Mouse (Mus musculus): ENCODE data around the gene Grhpr. TPM values are rescaled to one million over a fixed set of nuclear protein-coding genes. Genes with fewer than 3 reads are reported as not detected.
"Not testable (repeated sequence)": the region's sequence is repeated elsewhere in the genome, so short reads cannot be mapped to it uniquely, and the experiment has no call there.

Grhpr gene
- polyA plus RNA-seq (2016; fragmentation: Nextera tagmentation; extraction: Ambion mirVana): 52.9 and 68.7 TPM in 2 replicates

DNA sequence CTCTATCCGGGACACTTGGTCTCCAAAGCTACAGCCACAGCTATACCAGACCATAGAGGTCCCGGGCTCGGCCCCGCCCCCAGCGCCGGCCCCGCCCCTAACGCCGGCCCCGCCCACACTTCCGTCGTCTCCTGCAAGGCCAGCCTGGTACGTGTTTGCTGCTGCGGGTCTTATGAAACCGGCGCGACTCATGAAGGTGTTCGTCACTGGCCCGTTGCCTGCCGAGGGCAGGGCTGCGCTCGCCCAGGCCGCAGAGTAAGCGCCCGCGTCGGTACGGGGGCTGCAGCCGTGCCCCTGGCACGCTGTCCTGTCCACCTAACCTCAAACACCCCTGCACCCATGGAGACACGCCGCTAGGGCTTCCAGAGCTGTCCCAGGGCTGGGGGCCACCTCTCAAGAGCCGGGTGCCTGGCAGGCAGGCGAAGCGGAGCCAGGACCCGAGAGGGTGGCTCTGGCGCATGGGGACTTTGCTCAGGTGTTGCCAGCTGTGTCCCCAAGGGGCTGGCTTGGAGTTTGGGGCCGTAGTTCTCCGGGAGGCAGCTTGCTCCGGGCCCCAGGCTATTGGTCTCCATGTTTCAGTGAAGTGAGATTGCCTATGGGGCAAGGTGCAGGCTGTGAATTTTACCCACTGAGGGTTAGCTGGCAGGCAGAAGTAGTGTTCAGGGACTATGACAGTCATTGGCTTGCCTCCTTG, at the start of gene Grhpr:
TSS of gene Grhpr (plus strand) at position 116 of the 694 bp plus-strand sequence.
- WGBS: 2% methylated on average over 40 of the region's 40 CpGs

GRCm38 (mm10) chr4:44931732-44932131, 49.5 kb upstream of the Grhpr start:
- H3K9me3 ChIP-seq (replicated peaks): no peaks in the 10 kb centered on the region
- H3K4me1 ChIP-seq: no peaks in the 10 kb centered on the region
- 93% methylated on average over 6 of the region's 6 CpGs for WGBS
- peaks cover 54% of the 10 kb centered on the region for H3K36me3 ChIP-seq
- H3K27ac ChIP-seq (replicated peaks): no peak overlapping the region
- no peaks in the 10 kb centered on the region for H3K27me3 ChIP-seq (ENCODE audit: low read depth, poor library complexity, severe bottlenecking)
- H3K4me3 ChIP-seq: no peak overlapping the region
- no peak for DNase-seq (ENCODE audit: low spot score)

More for the DNA sequence above, at the start of gene Grhpr:
- Histone ChIP-seq H3K4me3 (peak within 1 kb of the TSS; percentile 81), H3K27me3 (ENCODE audit: low read depth, poor library complexity, severe bottlenecking) (no peaks in the 10 kb centered on the region), H3K4me1 (peaks cover 31% of the 10 kb centered on the region), H3K9me3 (replicated peaks) (no peaks in the 10 kb centered on the region), H3K36me3 (peaks cover 28% of the 10 kb centered on the region), H3K27ac (replicated peaks) (peak within 1 kb of the TSS; percentile 94)
- DNase-seq (ENCODE audit: low spot score): peak; percentile 90

DNA sequence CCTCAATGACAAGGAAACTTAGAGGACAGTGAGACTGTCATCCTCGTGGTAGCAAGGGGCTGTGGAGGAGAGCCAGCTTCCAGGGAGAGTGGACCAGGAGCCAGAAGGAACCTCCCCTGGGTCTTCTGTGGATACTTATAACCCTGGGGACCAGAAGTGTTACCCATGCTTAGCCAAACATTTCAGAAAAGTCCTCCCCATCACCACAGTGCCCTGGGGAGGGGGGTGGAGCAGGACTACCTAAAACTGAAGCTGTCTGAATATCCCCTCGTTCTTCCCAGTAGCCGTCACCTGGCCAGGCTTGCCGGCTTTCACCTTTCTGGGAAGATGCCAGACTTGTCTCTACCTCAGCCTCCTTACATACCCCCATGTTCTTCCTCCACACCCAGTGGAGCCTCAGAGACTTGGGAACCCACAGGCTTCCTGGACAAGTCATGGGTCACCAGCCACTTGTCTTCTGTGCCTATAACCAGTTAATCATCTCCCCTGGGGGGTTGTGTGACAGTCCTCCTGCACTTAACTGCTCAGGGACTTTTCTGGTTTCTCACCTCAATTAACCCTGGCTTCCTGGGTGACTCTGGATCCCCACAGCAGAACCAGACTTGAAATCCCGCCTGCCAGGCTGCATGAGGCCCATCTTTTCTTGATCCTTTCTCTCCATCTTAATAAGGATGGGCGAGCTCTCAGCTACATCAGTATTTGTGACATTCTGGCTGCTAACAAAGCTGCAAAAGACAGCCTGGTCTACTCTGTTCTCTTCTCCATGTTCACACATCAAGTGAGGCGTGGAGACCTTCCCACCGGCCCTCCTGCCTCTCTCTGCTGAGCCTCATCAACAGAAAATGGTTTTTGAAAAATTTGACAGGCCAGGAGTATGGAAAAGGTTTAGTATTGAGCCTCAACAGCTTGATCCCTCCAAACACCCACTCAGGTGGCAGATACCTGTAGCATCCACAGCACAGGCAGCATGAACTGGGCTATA, 42.5 kb upstream of the Grhpr start:
- Histone ChIP-seq H3K27me3 (ENCODE audit: low read depth, poor library complexity, severe bottlenecking) (no peaks in the 10 kb centered on the region), H3K4me3 (no peak overlapping the region), H3K36me3 (peaks cover 4% of the 10 kb centered on the region), H3K4me1 (no peaks in the 10 kb centered on the region), H3K27ac (replicated peaks) (no peak overlapping the region), H3K9me3 (replicated peaks) (no peaks in the 10 kb centered on the region)
- DNase-seq (ENCODE audit: low spot score): no peak
- 81% methylated on average over 8 of the region's 8 CpGs for WGBS

- H3K36me3 ChIP-seq: no peaks in the 10 kb centered on the region
- no peak for DNase-seq (ENCODE audit: low spot score)
- H3K27me3 ChIP-seq (ENCODE audit: low read depth, poor library complexity, severe bottlenecking): no peaks in the 10 kb centered on the region
- 0 out of 2 replicates have a peak, but pooled peaks cover 2% of the 10 kb centered on the region for H3K4me1 ChIP-seq
- H3K4me3 ChIP-seq: no peak overlapping the region
- no peak overlapping the region for H3K27ac ChIP-seq (replicated peaks)
- H3K9me3 ChIP-seq (replicated peaks): no peaks in the 10 kb centered on the region
- WGBS: 89% methylated on average over 14 of the region's 14 CpGs
Measured at GRCm38 (mm10) chr4:44939576-44940249, 41.5 kb upstream of the Grhpr start.

DNA sequence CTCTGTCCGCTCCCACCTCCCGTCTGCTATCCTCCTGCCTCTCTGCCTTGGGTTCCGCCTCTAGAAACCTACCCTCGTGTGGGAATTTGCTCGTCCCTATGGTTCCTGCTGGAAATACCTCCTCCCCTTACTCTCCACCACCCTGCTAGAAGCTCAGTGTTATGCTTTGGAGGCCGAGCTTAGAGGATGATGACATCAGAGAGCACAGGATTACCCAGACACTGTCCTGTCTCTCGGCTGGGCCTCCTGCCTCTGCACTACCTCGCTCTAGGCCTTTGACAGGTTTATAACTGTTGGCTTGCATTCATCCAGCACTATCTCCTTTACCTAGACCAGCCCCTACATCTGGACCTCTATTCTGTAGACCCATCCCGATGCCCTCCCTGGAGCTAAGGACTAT, 40.9 kb upstream of the Grhpr start:
- no peak for DNase-seq (ENCODE audit: low spot score)
- Histone ChIP-seq H3K9me3 (replicated peaks) (no peaks in the 10 kb centered on the region), H3K27ac (replicated peaks) (no peak overlapping the region), H3K4me3 (no peak overlapping the region), H3K4me1 (0 out of 2 replicates have a peak, but pooled peaks cover 2% of the 10 kb centered on the region), H3K27me3 (ENCODE audit: low read depth, poor library complexity, severe bottlenecking) (no peaks in the 10 kb centered on the region), H3K36me3 (no peaks in the 10 kb centered on the region)
- 84% methylated on average over 9 of the region's 9 CpGs for WGBS

GRCm38 (mm10) chr4:44942237-44942636, 39.0 kb upstream of the Grhpr start:
- no peak for DNase-seq (ENCODE audit: low spot score)
- Histone ChIP-seq H3K4me1 (0 out of 2 replicates have a peak, but pooled peaks cover 2% of the 10 kb centered on the region), H3K27me3 (ENCODE audit: low read depth, poor library complexity, severe bottlenecking) (no peaks in the 10 kb centered on the region), H3K36me3 (no peaks in the 10 kb centered on the region), H3K27ac (replicated peaks) (no peak overlapping the region), H3K9me3 (replicated peaks) (no peaks in the 10 kb centered on the region), H3K4me3 (no peak overlapping the region)
- WGBS: 78% methylated on average over 1 of the region's 1 CpGs

DNA sequence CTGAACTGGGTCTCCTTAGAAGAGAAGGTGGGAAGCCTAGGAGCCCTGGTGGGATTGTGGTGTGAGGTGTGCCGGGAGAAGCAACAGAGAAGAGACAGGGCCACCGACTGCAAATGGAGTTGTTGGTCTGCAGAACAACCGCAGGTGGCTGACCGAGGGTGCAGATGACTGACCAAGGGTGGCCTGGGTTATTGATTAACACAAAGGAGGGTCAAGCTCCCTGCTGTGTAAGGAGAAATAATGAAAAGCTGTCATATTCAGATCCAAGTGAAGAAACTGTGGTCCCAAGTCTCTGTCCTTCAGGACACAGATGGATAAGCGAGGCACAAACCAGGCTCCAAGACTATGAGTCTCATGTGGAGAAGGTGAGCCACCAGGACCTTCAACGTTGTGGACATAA, 37.7 kb upstream of the Grhpr start:
- H3K4me1 ChIP-seq: 0 out of 2 replicates have a peak, but pooled peaks cover 2% of the 10 kb centered on the region
- no peak overlapping the region for H3K4me3 ChIP-seq
- H3K27me3 ChIP-seq (ENCODE audit: low read depth, poor library complexity, severe bottlenecking): no peaks in the 10 kb centered on the region
- H3K27ac ChIP-seq (replicated peaks): no peak overlapping the region
- no peak for DNase-seq (ENCODE audit: low spot score)
- H3K36me3 ChIP-seq: no peaks in the 10 kb centered on the region
- WGBS: 83% methylated on average over 6 of the region's 6 CpGs
- no peaks in the 10 kb centered on the region for H3K9me3 ChIP-seq (replicated peaks)

DNA sequence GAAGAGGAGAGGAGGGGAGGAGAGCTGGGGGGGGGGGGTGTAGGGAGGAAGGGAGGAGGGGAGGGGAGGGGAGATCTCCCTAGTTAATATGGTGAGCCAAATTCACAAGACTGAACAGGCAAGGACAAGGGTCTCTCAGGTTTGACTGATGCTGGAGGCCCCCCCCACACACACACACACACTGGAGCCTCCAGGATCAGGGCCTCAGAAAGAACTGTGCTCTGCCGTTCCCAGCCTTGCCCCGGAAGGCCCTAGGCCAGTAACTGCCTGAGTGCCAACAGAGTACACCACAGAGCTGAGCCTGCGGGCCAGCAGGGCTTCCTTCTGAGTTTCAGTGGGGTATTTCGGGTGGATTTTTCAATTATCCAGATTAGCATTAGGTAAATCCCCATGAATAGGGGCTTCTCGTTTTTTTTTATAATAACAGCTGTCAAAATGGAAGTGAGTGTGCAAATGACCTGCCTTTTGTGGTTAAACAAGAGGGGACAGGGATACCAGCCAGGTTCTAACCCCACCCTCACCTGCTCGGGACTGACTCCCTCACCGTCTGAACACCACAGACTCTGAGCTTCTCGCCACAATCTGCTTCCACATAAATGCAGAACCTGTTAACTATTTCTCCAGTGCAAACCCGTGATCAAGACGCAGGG, 36.6 kb upstream of the Grhpr start:
- DNase-seq (ENCODE audit: low spot score): no peak
- Histone ChIP-seq H3K36me3 (no peaks in the 10 kb centered on the region), H3K9me3 (replicated peaks) (no peaks in the 10 kb centered on the region), H3K27me3 (ENCODE audit: low read depth, poor library complexity, severe bottlenecking) (no peaks in the 10 kb centered on the region), H3K4me1 (peaks cover 5% of the 10 kb centered on the region; the same call in 1 of the 2 replicates), H3K27ac (replicated peaks) (no peak overlapping the region), H3K4me3 (no peak overlapping the region)
- 86% methylated on average over 10 of the region's 10 CpGs for WGBS

DNA sequence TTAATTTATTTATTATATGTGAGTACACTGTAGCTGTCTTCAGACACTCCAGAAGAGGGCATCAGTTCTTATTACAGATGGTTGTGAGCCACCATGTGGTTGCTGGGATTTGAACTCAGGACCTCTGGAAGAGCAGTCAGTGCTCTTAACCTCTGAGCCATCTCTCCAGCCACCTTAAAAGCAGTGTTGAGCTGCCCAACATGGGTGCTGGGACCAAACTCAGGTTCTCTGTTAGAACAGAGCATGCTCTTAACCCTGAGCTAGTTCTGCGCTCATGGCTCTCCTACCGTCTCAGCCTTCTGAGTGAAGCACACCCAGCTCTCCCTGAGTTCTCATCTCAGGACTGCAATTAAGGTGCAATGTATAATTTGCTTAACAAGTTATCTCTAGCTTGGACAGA, 35.1 kb upstream of the Grhpr start:
- WGBS: 95% methylated on average over 2 of the region's 2 CpGs
- DNase-seq (ENCODE audit: low spot score); H3K4me3 ChIP-seq: not testable (repeated sequence)

GRCm38 (mm10) chr4:44947464-44947863, 33.7 kb upstream of the Grhpr start:
- DNase-seq (ENCODE audit: low spot score): no peak
- peaks cover 5% of the 10 kb centered on the region; the same call in 1 of the 2 replicates for H3K4me1 ChIP-seq
- H3K36me3 ChIP-seq: no peaks in the 10 kb centered on the region
- H3K27ac ChIP-seq (replicated peaks): no peak overlapping the region
- no peak overlapping the region for H3K4me3 ChIP-seq
- no peaks in the 10 kb centered on the region for H3K9me3 ChIP-seq (replicated peaks)
- 88% methylated on average over 5 of the region's 5 CpGs for WGBS
- no peaks in the 10 kb centered on the region for H3K27me3 ChIP-seq (ENCODE audit: low read depth, poor library complexity, severe bottlenecking)

More for the DNA sequence above, 35.1 kb upstream of the Grhpr start:
- not testable (repeated sequence) for H3K36me3 ChIP-seq; H3K4me1 ChIP-seq; H3K27ac ChIP-seq (replicated peaks); H3K27me3 ChIP-seq (ENCODE audit: low read depth, poor library complexity, severe bottlenecking); H3K9me3 ChIP-seq (replicated peaks)

DNA sequence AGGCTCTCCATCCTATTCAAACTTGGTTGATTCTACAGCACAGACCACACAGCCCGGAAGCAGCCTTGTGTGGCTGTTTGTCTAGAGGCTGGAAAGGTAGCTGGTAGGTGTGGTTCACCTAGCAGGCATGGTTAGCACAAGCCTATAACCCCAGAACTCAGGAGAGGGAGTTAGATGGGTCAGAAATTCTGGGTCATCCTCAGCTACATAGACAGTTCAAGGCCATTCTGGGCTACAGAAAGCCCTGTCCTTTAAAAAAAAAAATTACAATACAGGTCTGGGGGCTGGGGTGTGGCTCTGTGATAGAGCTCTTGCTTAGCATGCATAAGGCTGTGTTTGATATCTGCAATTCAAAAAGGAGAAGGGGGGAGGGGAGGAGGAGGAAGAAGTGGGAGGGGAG, 32.9 kb upstream of the Grhpr start:
- H3K4me3 ChIP-seq: no peak overlapping the region
- H3K36me3 ChIP-seq: no peaks in the 10 kb centered on the region
- 89% methylated on average over 1 of the region's 1 CpGs for WGBS
- no peak for DNase-seq (ENCODE audit: low spot score)
- H3K9me3 ChIP-seq (replicated peaks): no peaks in the 10 kb centered on the region
- no peak overlapping the region for H3K27ac ChIP-seq (replicated peaks)
- no peaks in the 10 kb centered on the region for H3K27me3 ChIP-seq (ENCODE audit: low read depth, poor library complexity, severe bottlenecking)
- H3K4me1 ChIP-seq: peaks cover 11% of the 10 kb centered on the region

- Histone ChIP-seq H3K4me1 (peaks cover 11% of the 10 kb centered on the region), H3K9me3 (replicated peaks) (no peaks in the 10 kb centered on the region), H3K36me3 (no peaks in the 10 kb centered on the region), H3K27ac (replicated peaks) (peak overlapping the region; percentile 17; the same call in 1 of the 2 replicates), H3K27me3 (ENCODE audit: low read depth, poor library complexity, severe bottlenecking) (no peaks in the 10 kb centered on the region), H3K4me3 (no peak overlapping the region)
- whole genome bisulfite sequencing: 83% methylated on average over 9 of the region's 9 CpGs
- DNase-seq (ENCODE audit: low spot score): no peak
Measured at GRCm38 (mm10) chr4:44953041-44953440, 28.2 kb upstream of the Grhpr start.

All from midbrain, embryonic 10.5 days (tissue).